Mouse (Mus musculus) stomach, postnatal 0 days (tissue): ENCODE data around the gene Actn1.

ENCODE experiments used
- CTCF ChIP-seq: IDR thresholded peaks from 2 replicates; pipeline ENCODE4 v1.5.1; 2016; ENCODE audit warnings: antibody characterized with exemption, low read depth, mild to moderate bottlenecking, moderate library complexity
- EP300 ChIP-seq: optimal IDR thresholded peaks from 2 replicates; pipeline ENCODE3; 2016; ENCODE audit warnings: antibody characterized with exemption

GRCm38 (mm10) chr12:80251978-80252377 is 8.2 kb downstream of the Actn1 start:
- TF ChIP-seq CTCF (no peak), EP300 (no peak)
